Mouse (Mus musculus) stomach, postnatal 0 days (tissue): Measurements from ENCODE around the gene Trp63. TPM values are rescaled to one million over a fixed set of nuclear protein-coding genes. Genes with fewer than 3 reads are reported as not detected.

Experiments used
- ATAC-seq: fragments of 200-750 bp; cut with Nextera tagmentation; 2 replicates; pipeline ENCODE4 v1.8.0; 2017; ENCODE audit not compliant: low FRiP score, low TSS enrichment
- DNase-seq: peaks from one replicate; pipeline ENCODE4 v3.0.0-alpha.2; 2016; ENCODE audit warnings: low spot score
- H3K27ac ChIP-seq: fragments of 300-500 bp; sonication (generic); replicated peaks from 2 replicates; pipeline ENCODE4 v1.5.1; 2014; ENCODE audit warnings: mild to moderate bottlenecking, control low read depth
- H3K27me3 ChIP-seq: fragments of 300-500 bp; sonication (generic); 2 replicates; pipeline ENCODE4 v1.6.1; 2014; ENCODE audit warnings: low read length; ENCODE audit not compliant: control insufficient read depth, insufficient read depth
- H3K36me3 ChIP-seq: fragments of 300-500 bp; sonication (generic); 2 replicates; pipeline ENCODE4 v1.6.1; 2014; ENCODE audit warnings: low read length, mixed read lengths; ENCODE audit not compliant: control insufficient read depth, insufficient read depth
- H3K4me1 ChIP-seq: fragments of 300-500 bp; sonication (generic); replicated peaks from 2 replicates; pipeline ENCODE4 v1.6.1; 2014; ENCODE audit warnings: antibody characterized with exemption; ENCODE audit not compliant: control insufficient read depth, insufficient read depth
- H3K4me2 ChIP-seq: fragments of 300-500 bp; sonication (generic); replicated peaks from 2 replicates; pipeline ENCODE4 v1.6.1; 2014; ENCODE audit warnings: low read depth, mild to moderate bottlenecking, control low read depth, moderate library complexity
- H3K4me3 ChIP-seq: fragments of 300-500 bp; sonication (generic); 2 replicates; pipeline ENCODE4 v1.5.1; 2014; ENCODE audit warnings: low read depth, low read length, control low read depth
- H3K9ac ChIP-seq: fragments of 300-500 bp; sonication (generic); 2 replicates; pipeline ENCODE4 v1.6.1; 2014; ENCODE audit warnings: mild to moderate bottlenecking, low read length, control low read depth, mixed read lengths
- H3K9me3 ChIP-seq: fragments of 300-500 bp; sonication (generic); 2 replicates; pipeline ENCODE4 v1.6.1; 2016; ENCODE audit warnings: low read length; ENCODE audit not compliant: control insufficient read depth
- CTCF ChIP-seq: IDR thresholded peaks from 2 replicates; pipeline ENCODE4 v1.5.1; 2016; ENCODE audit warnings: antibody characterized with exemption, low read depth, mild to moderate bottlenecking, moderate library complexity
- EP300 ChIP-seq: optimal IDR thresholded peaks from 2 replicates; pipeline ENCODE3; 2016; ENCODE audit warnings: antibody characterized with exemption
- WGBS: fragments of 180-500 bp; shearing (Covaris S2); extraction: QIAGEN DNeasy Blood & Tissue Kit; methylation state at CpG from one replicate; pipeline ENCODE4 v1.1.7; 2014; 5-methylcytosine and 5-hydroxymethylcytosine counted together
- polyA plus RNA-seq: library from polyadenylated mRNA; unstranded; fragments of >200 nt; fragmentation: Nextera tagmentation; extraction: Ambion mirVana; gene quantifications from 2 replicates; pipeline ENCODE4 v1.2.1, GENCODE M21; 2015

The Trp63 gene
- polyA plus RNA-seq, 1 experiment from 2014 or later, result 21.6 TPM

DNA sequence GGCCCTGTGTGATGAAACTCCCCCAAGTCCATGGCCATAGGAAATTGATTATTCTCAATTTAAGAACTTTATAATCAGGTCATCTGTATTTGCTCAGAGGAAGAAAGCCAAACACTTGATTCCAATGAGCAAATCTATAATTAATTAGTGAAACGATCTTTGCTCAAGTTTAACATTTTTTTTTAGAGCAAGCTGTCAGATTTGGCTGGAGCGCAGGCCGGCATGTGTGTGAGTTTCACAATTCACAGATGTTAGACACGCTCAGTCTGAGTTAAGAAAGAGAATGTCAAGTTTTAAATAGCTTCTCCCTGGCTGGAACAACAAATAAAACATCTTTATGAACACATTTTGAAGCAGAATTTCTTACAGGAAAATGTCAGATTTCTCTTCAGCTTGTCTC lies 1.0 kb upstream of the Trp63 start:
- Histone ChIP-seq H3K27ac (no peak overlapping the region), H3K4me3 (no peak overlapping the region), H3K9me3 (no peaks in the 10 kb centered on the region), H3K36me3 (no peaks in the 10 kb centered on the region), H3K27me3 (no peaks in the 10 kb centered on the region), H3K9ac (no peak overlapping the region), H3K4me1 (no peaks in the 10 kb centered on the region), H3K4me2 (no peak overlapping the region)
- WGBS, result 69% methylated on average over 4 of the region's 4 CpGs
- ATAC-seq, result no peak
- no peak for DNase-seq
- TF ChIP-seq CTCF (no peak), EP300 (no peak)

DNA sequence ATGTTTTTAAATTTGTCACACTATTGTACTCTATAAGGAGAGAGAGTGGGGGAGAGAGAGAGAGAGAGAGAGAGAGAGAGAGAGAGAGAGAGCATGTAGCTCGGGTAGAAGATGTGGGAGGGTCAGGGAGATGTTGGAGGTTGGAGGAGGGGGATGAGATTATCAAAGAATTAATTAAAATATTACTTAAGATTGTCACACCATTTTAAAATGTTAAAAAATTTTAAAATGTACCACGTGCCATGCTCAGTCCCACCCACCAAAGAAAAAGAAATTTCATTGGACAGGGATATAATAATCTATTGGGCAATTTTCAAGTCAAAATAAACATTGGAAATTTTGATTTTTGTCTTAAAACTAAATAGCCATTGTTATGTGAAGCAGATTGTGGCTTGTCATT lies 1.0 kb downstream of the Trp63 start:
- no peak for ATAC-seq
- Histone ChIP-seq H3K4me2 (no peak overlapping the region), H3K9ac (no peak overlapping the region), H3K27me3 (no peaks in the 10 kb centered on the region), H3K4me3 (no peak overlapping the region), H3K9me3 (no peaks in the 10 kb centered on the region), H3K4me1 (no peaks in the 10 kb centered on the region), H3K36me3 (no peaks in the 10 kb centered on the region), H3K27ac (no peak overlapping the region)
- DNase-seq, result no peak
- WGBS, result 74% methylated on average over 2 of the region's 2 CpGs
- TF ChIP-seq CTCF (no peak), EP300 (no peak)

DNA sequence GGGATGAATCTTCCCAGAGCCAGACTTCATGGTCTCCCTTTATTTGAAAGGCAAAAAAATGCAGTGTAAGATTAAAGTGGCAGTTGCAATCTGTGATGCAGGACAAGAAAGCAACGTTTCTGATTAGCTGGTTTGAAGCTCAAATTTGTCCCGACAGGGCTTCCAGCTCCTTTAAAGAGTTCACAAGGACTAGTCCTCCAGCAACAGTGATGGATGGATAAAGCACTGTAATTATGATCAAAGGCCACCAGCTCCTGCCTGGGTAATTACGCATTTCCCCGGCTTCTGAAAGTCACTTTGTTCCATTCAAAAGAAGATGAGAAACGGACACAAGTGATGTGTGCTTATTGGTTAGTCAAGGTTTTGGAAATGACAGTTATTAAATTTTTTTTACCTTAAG lies 7.0 kb downstream of the Trp63 start:
- no peak overlapping the region for H3K4me3 ChIP-seq
- TF ChIP-seq CTCF, result no peak
- no peak for TF ChIP-seq EP300
- no peaks in the 10 kb centered on the region for H3K36me3 ChIP-seq
- H3K9me3 ChIP-seq, result no peaks in the 10 kb centered on the region
- no peak overlapping the region for H3K9ac ChIP-seq
- no peaks in the 10 kb centered on the region for H3K4me1 ChIP-seq
- 41% methylated on average over 5 of the region's 5 CpGs for WGBS
- no peak overlapping the region for H3K4me2 ChIP-seq
- DNase-seq (no peak), ATAC-seq (no peak)
- H3K27me3 ChIP-seq, result no peaks in the 10 kb centered on the region
- no peak overlapping the region for H3K27ac ChIP-seq

DNA sequence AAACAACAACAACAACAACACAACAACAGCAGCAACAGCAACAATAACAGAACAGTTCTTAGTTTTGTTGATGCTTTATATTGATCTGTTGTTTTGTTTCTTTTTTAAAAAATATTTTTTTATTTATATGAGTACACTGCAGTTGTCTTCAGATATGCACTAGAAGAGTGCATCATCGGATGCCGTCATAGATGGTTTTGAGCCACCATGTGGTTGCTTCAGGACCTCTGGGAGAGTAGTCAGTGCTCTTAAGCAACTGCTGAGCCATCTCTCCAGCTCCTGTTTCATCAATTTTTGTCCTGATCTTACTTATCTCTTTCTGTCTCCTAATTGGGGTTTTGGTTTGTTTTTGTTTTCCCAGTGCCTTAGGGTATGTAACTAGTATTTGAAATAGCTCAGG lies 17.7 kb downstream of the Trp63 start:
- no peak overlapping the region for H3K27ac ChIP-seq
- DNase-seq (no peak), ATAC-seq (no peak)
- H3K27me3 ChIP-seq, result no peaks in the 10 kb centered on the region
- H3K9me3 ChIP-seq, result no peaks in the 10 kb centered on the region
- 90% methylated on average over 2 of the region's 2 CpGs for WGBS
- no peak overlapping the region for H3K4me3 ChIP-seq
- H3K4me2 ChIP-seq, result no peak overlapping the region
- no peak for TF ChIP-seq CTCF
- TF ChIP-seq EP300, result no peak
- H3K36me3 ChIP-seq, result no peaks in the 10 kb centered on the region
- no peaks in the 10 kb centered on the region for H3K4me1 ChIP-seq
- no peak overlapping the region for H3K9ac ChIP-seq

DNA sequence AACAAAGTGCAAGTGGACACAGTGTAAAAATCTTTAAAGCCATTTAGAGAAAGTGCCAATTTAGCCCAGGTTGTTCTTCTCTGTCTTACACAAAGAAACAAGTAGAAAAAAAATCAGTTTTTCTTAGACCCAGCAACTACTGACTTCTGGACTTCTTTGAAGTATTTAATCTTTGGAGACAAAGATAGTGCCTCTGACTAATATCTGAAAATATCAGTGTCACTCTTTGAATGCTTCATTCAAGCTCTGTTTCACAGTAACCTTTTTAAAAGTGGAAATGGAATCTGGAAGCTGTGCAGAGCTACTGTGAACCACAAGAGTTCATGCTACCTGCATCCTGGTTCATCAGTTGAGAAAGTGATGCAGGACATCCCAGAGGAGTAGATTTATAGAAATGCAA lies 22.7 kb downstream of the Trp63 start:
- H3K36me3 ChIP-seq, result no peaks in the 10 kb centered on the region
- no peak for ATAC-seq
- no peak for TF ChIP-seq EP300
- no peak for TF ChIP-seq CTCF
- H3K4me3 ChIP-seq, result no peak overlapping the region
- H3K4me2 ChIP-seq, result no peak overlapping the region
- no peak for DNase-seq
- no peaks in the 10 kb centered on the region for H3K4me1 ChIP-seq
- no peak overlapping the region for H3K27ac ChIP-seq
- no peaks in the 10 kb centered on the region for H3K9me3 ChIP-seq
- no peak overlapping the region for H3K9ac ChIP-seq
- no peaks in the 10 kb centered on the region for H3K27me3 ChIP-seq

DNA sequence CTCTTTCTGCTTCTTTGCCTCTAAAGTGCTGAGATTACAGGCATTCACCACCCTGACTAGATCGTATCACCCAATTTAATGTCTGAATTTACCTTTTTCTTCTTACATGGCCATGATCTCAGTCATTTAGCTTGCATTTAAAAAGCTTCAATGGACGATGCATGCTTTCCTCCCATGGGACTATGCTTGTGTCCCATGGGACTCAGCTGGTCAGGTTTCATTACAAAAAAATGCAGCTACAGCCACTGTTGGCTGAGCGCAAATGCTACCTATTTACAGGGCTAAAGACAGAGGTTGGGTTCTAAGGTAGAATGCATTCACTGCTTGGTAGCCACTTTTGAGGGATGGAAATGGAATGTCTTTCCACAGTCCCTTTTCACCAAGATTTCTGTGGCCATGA lies 32.2 kb downstream of the Trp63 start:
- 91% methylated on average over 3 of the region's 3 CpGs for WGBS
- H3K9me3 ChIP-seq, result no peaks in the 10 kb centered on the region
- no peaks in the 10 kb centered on the region for H3K27me3 ChIP-seq
- no peak overlapping the region for H3K4me2 ChIP-seq
- TF ChIP-seq EP300 (no peak), CTCF (no peak)
- DNase-seq (no peak), ATAC-seq (no peak)
- H3K36me3 ChIP-seq, result no peaks in the 10 kb centered on the region
- H3K4me3 ChIP-seq, result no peak overlapping the region
- H3K27ac ChIP-seq, result no peak overlapping the region
- no peaks in the 10 kb centered on the region for H3K4me1 ChIP-seq
- no peak overlapping the region for H3K9ac ChIP-seq
